Mouse (Mus musculus): ENCODE results near the gene Slit3. TPM values are rescaled to one million over a fixed set of nuclear protein-coding genes. Genes with fewer than 3 reads are reported as not detected.

Slit3 gene
- polyA plus RNA-seq, 1 experiment, result 211 TPM

DNA sequence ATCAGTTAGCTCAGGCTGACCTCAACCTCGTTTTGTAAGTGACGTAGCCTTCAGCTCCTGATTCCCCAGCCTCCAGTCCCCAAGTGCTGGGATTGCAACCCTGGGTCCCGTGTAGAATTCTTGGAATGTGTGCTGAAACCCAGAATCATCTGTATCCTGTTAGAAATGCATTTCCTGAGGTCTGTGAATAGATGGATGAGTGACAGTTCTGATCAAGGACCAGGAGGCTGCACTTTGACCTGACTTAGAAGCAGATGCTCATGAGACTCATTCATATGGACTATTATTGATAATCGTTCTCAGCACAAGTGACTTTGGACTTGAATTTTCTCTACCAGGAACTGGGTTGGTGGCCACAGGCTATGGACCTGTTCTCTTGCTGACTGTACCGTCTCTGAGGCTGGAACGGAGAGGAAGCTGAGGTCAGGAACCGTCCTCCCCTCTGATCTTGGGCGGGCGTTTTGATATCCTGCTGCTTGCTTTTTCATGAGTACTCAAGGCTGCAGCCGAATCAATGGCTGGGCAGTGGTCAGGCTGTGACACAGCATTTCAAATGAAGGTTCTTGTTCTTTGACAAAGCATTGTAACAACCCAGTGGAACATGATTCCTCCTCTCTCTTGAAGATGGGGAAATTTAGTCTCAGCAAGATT is 401.9 kb downstream of the Slit3 start:
- TF ChIP-seq POLR2A (IDR thresholded peaks at IDR 0.05; ENCODE audit: low read depth, low read length) (no peak), CTCF (IDR thresholded peaks at IDR 0.05; ENCODE audit: borderline replicate concordance, insufficient read depth, low read length) (no peak)
- Histone ChIP-seq H3K4me1 (ENCODE audit: control insufficient read depth, insufficient read depth, low read length) (peaks cover 12% of the 10 kb centered on the region), H3K27ac (ENCODE audit: insufficient read depth, low read length) (no peak overlapping the region), H3K4me3 (ENCODE audit: insufficient read depth, low read length) (no peak overlapping the region)

DNA sequence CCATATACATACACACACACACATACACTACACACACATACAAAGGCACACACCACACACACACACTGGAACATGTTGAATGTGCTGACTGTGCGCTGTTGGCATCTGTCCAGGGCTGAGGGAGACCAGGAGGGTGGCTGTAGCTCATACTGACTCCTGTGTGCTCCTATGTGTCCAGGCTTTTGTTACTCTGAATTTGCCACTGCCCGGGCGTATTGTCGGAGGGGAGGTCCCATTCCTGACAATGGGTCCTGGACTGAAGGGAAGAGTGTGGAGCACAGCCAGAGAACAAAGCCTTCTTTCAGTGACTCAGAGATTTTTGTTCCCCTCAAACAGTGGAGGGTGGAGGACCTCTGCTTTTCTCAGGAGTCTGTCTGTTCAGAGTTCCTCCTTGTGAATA is 402.7 kb downstream of the Slit3 start:
- Histone ChIP-seq H3K4me1 (ENCODE audit: control insufficient read depth, insufficient read depth, low read length) (peaks cover 12% of the 10 kb centered on the region), H3K27ac (ENCODE audit: insufficient read depth, low read length) (no peak overlapping the region), H3K4me3 (ENCODE audit: insufficient read depth, low read length) (no peak overlapping the region)
- no peak for TF ChIP-seq CTCF (IDR thresholded peaks at IDR 0.05; ENCODE audit: borderline replicate concordance, insufficient read depth, low read length)
- 0 out of 2 replicates have a peak, but pooled peaks have one; percentile 27 for TF ChIP-seq POLR2A (IDR thresholded peaks at IDR 0.05; ENCODE audit: low read depth, low read length)

DNA sequence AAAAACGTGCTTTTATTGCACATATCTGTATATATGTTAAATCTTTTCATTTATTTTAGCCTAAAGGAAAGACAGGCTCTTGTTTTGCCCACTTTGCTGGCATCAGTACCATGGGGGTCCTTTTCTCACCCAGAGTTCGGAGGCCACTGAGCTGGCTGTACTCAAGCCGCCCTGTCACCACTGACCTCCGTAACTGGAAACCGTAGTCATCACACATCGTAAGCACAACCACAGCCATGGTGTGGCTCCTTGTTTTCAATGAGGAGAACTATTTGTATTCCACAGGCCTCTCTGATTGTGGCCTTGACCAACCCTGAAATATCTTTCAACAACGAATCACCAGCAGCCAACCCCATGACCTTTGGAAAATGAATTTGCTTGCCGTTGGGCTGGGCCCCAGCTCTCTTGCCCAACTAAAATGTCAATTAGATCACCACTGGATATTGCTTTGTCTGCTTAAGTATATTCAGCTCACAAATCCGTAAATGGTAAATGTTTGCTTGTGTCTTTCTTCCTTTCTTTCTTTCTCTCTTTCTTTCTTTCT is 405.3 kb downstream of the Slit3 start:
- H3K27ac ChIP-seq (ENCODE audit: insufficient read depth, low read length), result no peak overlapping the region
- peaks cover 12% of the 10 kb centered on the region for H3K4me1 ChIP-seq (ENCODE audit: control insufficient read depth, insufficient read depth, low read length)
- no peak overlapping the region for H3K4me3 ChIP-seq (ENCODE audit: insufficient read depth, low read length)

DNA sequence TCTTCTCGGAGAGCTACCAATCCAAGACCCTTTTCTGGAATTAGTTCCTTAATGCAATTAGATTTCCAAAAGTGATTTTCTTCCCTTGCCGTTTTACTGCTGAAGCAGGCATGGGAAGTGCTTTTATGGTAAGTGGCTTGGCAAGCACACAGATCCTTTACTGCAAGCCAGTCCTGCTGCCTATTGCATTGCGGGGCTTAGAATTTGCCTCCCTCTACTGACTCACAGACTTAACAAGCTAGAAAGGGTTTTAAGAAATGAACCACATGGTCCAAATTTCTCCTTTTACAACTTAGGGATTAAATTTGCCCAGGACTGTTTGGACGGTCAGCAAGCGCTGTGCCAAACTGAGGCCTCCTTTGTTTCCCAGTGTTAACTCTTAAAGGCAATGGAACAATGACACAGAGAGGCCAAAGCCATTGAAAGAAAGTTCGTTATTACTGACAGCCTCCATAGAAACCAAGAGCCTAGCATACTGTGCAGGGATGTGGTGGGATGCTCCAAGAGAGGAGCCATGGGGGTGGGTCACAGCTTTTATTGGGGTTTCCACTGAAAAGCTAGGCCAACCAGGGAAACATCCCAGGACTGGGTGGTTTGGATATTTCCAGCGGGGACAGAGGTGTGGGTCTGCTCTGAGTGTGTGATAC is 406.9 kb downstream of the Slit3 start:
- peak overlapping the region; percentile 63 for H3K27ac ChIP-seq (ENCODE audit: insufficient read depth, low read length)
- TF ChIP-seq CTCF (IDR thresholded peaks at IDR 0.05; ENCODE audit: borderline replicate concordance, insufficient read depth, low read length), result no peak
- TF ChIP-seq POLR2A (IDR thresholded peaks at IDR 0.05; ENCODE audit: low read depth, low read length), result no peak

More for the DNA sequence above, 405.3 kb downstream of the Slit3 start:
- TF ChIP-seq POLR2A (IDR thresholded peaks at IDR 0.05; ENCODE audit: low read depth, low read length) (no peak), CTCF (IDR thresholded peaks at IDR 0.05; ENCODE audit: borderline replicate concordance, insufficient read depth, low read length) (no peak)

DNA sequence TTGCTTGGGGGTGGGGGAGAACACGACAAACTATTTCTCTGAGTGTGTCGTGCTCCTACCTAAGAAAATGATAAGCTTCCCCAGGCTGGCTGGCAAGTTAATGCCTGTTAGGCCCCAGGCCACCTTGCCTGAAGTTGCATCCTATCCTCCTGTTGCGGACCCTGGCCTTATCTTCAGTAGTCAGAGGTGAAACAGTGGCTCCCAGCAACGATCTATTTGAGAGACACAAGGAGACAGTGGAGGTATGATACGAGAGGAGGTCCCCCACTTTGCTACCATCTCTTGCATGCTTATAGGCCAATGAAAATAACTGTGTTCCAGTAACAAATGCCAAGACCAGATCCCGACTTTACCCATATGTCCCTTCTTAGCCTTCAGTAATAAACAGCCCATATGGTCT is 414.0 kb downstream of the Slit3 start:
- TF ChIP-seq CTCF (IDR thresholded peaks at IDR 0.05; ENCODE audit: borderline replicate concordance, insufficient read depth, low read length), result no peak
- TF ChIP-seq POLR2A (IDR thresholded peaks at IDR 0.05; ENCODE audit: low read depth, low read length), result no peak
- Histone ChIP-seq H3K27ac (ENCODE audit: insufficient read depth, low read length) (no peak overlapping the region), H3K4me1 (ENCODE audit: control insufficient read depth, insufficient read depth, low read length) (peaks cover 11% of the 10 kb centered on the region), H3K4me3 (ENCODE audit: insufficient read depth, low read length) (no peak overlapping the region)

More for the DNA sequence above, 406.9 kb downstream of the Slit3 start:
- Histone ChIP-seq H3K4me3 (ENCODE audit: insufficient read depth, low read length) (no peak overlapping the region), H3K4me1 (ENCODE audit: control insufficient read depth, insufficient read depth, low read length) (peaks cover 9% of the 10 kb centered on the region)

DNA sequence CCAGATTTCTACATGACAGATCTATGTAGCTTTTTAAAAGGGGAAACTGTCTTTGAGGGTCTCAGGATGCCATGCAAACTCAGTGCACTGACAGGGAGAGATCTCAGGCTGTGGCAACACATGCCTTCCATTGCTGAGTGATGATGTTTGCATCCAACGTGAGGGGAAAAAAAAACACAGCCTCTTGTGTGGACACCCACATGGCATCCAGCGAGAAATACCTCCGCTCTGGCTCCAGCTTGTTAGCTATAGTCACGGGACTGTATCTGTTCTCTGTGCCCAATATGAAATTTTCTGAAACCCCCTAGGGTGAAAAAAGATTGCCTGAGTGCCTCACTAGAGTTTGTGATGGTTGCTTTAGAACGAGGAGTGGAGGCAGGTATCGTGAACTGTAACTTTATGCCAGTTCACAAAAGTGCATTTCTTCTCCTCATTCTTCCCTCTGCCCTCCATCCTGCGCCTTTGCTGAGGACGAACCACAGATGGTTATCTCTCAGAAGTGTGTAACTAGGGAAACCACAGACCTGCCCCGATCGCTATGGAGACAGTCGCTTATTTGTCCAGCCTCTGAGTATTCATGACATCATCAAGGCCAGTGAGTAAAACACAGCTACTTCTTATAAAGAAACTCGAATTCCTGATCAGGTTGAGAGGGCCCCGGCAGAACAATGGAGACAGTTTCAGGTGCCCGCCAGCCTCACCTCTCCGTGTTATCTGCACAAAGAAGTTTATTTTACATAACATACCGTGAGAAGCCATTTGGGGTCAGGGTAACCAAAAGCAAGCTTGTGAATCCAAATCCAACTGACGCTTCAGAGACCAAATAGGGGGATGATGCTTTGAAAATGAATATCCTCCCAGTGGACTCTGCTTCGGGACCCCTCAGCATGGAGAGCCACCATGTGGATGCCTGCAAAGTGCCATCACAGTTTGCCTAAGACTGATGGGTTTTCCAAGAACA is 416.4 kb downstream of the Slit3 start:
- no peak for TF ChIP-seq CTCF (IDR thresholded peaks at IDR 0.05; ENCODE audit: borderline replicate concordance, insufficient read depth, low read length)
- TF ChIP-seq POLR2A (IDR thresholded peaks at IDR 0.05; ENCODE audit: low read depth, low read length), result no peak
- Histone ChIP-seq H3K4me1 (ENCODE audit: control insufficient read depth, insufficient read depth, low read length) (peaks cover 11% of the 10 kb centered on the region), H3K4me3 (ENCODE audit: insufficient read depth, low read length) (no peak overlapping the region), H3K27ac (ENCODE audit: insufficient read depth, low read length) (no peak overlapping the region; the same call in 1 of the 2 replicates)

DNA sequence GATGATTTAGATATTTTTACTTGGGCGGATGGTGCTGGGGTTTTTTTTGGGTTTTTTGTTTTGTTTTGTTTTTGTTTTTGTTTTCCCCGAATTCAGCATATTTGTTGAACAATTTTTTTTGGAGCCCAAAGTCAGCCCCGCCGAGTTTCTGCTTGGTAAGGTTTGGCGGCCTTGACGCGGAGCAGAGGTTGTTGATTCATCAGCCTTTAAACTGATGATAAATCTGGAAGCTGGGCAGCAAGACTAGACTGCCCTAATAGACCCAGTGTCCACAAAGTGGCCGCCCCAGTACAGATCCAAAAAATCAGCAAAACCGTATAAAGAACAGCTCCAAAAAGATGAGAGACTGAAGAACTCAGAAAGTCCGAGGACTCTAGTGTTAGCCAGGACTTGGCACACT is 421.7 kb downstream of the Slit3 start:
- H3K4me3 ChIP-seq (ENCODE audit: insufficient read depth, low read length), result no peak overlapping the region

DNA sequence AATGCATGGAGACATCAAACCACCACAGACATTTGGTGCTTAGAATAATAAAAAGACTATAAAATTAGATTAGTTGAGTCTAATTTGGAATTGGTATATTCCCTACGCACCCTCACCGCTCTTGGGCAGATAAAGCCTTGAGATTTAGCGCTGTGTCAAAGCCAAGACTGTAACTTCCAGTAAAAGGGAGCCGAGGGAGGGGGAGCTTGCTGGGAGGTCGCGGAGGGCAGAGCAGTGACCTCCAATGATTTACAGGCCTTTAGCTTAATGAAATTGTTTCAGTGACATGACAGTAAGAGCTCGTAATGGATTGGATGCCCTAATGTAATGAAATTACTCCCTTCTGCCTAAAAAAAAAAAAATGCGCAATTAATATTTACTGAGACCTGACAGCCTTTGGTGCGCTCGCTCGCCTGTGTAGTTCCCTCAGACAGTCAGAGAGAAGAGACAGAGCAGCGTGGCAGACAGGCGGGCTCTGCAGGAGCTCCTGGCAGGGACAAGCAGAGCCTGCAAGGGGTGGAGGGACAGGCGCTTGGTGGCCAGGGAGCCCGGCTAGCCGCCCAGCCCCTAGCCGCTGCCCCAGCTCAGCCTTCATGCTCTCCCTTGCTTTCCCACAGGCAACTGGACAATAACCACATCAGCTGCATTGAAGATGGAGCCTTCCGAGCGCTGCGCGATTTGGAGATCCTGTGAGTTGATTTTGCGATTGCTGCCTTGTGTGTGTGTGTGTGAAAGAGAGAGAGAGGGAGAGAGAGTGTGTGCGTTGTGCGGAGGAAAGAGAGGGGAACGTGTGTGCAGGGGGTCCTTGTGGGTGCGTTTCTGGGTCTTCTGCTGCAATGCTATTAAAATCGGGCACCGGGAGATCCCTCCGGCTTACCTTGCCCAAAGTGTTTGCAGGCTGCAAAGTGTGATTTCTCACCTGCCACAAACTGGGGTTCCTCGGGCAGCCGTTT is 423.4 kb downstream of the Slit3 start:
- no peak overlapping the region for H3K4me3 ChIP-seq (ENCODE audit: insufficient read depth, low read length)
- no peak for TF ChIP-seq CTCF (IDR thresholded peaks at IDR 0.05; ENCODE audit: borderline replicate concordance, insufficient read depth, low read length)
- TF ChIP-seq POLR2A (IDR thresholded peaks at IDR 0.05; ENCODE audit: low read depth, low read length), result no peak
- H3K4me1 ChIP-seq (ENCODE audit: control insufficient read depth, insufficient read depth, low read length), result no peaks in the 10 kb centered on the region
- H3K27ac ChIP-seq (ENCODE audit: insufficient read depth, low read length), result no peak overlapping the region

More for the DNA sequence above, 421.7 kb downstream of the Slit3 start:
- H3K4me1 ChIP-seq (ENCODE audit: control insufficient read depth, insufficient read depth, low read length), result peaks cover 3% of the 10 kb centered on the region
- H3K27ac ChIP-seq (ENCODE audit: insufficient read depth, low read length), result no peak overlapping the region
- TF ChIP-seq CTCF (IDR thresholded peaks at IDR 0.05; ENCODE audit: borderline replicate concordance, insufficient read depth, low read length) (no peak), POLR2A (IDR thresholded peaks at IDR 0.05; ENCODE audit: low read depth, low read length) (no peak)
